Mouse (Mus musculus) heart, postnatal 0 days (tissue): ENCODE measurements around the gene Gamt. TPM values are rescaled to one million over a fixed set of nuclear protein-coding genes. Genes with fewer than 3 reads are reported as not detected.
"Not testable (repeated sequence)": the region's sequence is repeated elsewhere in the genome, so short reads cannot be mapped to it uniquely, and the experiment has no call there.

Source experiments
- ATAC-seq: fragments of 200-750 bp; cut with Nextera tagmentation; 2 replicates; pipeline ENCODE4 v1.8.0; 2017; ENCODE audit warnings: low read depth, moderate number of reproducible peaks, moderate library complexity; ENCODE audit not compliant: insufficient read depth
- DNase-seq: peaks from one replicate; pipeline ENCODE4 v3.0.0-alpha.2; 2016; ENCODE audit warnings: low spot score
- H3K27ac ChIP-seq: fragments of 300-500 bp; sonication (generic); 2 replicates; pipeline ENCODE4 v1.5.1; 2014; ENCODE audit warnings: low read depth, mild to moderate bottlenecking
- H3K27me3 ChIP-seq: fragments of 300-500 bp; sonication (generic); 2 replicates; pipeline ENCODE4 v1.6.1; 2014; ENCODE audit warnings: low read length, mixed read lengths; ENCODE audit not compliant: control insufficient read depth, insufficient read depth
- H3K36me3 ChIP-seq: fragments of 300-500 bp; sonication (generic); replicated peaks from 2 replicates; pipeline ENCODE4 v1.6.1; 2014; ENCODE audit warnings: low read length, mixed read lengths; ENCODE audit not compliant: control insufficient read depth, insufficient read depth
- H3K4me1 ChIP-seq: fragments of 300-500 bp; sonication (generic); 2 replicates; pipeline ENCODE4 v1.6.1; 2014; ENCODE audit warnings: antibody characterized with exemption; ENCODE audit not compliant: control insufficient read depth, insufficient read depth
- H3K4me2 ChIP-seq: fragments of 300-500 bp; sonication (generic); 2 replicates; pipeline ENCODE4 v1.6.1; 2014; ENCODE audit warnings: low read depth, mild to moderate bottlenecking, low read length, moderate library complexity
- H3K4me3 ChIP-seq: fragments of 300-500 bp; sonication (generic); 2 replicates; pipeline ENCODE4 v1.5.1; 2014; ENCODE audit warnings: low read depth, low read length
- H3K9ac ChIP-seq: fragments of 300-500 bp; sonication (generic); replicated peaks from 2 replicates; pipeline ENCODE4 v1.6.1; 2014; ENCODE audit warnings: low read depth, low read length, mixed read lengths
- H3K9me3 ChIP-seq: fragments of 300-500 bp; sonication (generic); replicated peaks from 2 replicates; pipeline ENCODE4 v1.6.1; 2016; ENCODE audit warnings: low read length; ENCODE audit not compliant: control insufficient read depth
- CTCF ChIP-seq: IDR thresholded peaks from 2 replicates; pipeline ENCODE4 v1.5.1; 2016; ENCODE audit warnings: antibody characterized with exemption, control low read depth, low read depth
- EP300 ChIP-seq: IDR thresholded peaks from 2 replicates; pipeline ENCODE4 v1.6.1; 2016; ENCODE audit warnings: antibody characterized with exemption, low read depth
- whole genome bisulfite sequencing: fragments of 180-500 bp; shearing (Covaris S2); extraction: QIAGEN DNeasy Blood & Tissue Kit; methylation state at CpG from one replicate; pipeline ENCODE4 v1.1.7; 2014; 5-methylcytosine and 5-hydroxymethylcytosine counted together
- polyA plus RNA-seq: library from polyadenylated mRNA; unstranded; fragments of >200 nt; fragmentation: Nextera tagmentation; extraction: Ambion mirVana; gene quantifications from 2 replicates; pipeline ENCODE4 v1.2.1, GENCODE M21; 2015
- total RNA-seq: library from RNA; depleted of rRNA; stranded (reverse); fragments of >200 nt; gene quantifications from 2 replicates; pipeline ENCODE4 v1.2.3, GENCODE M21; 2014; ENCODE audit warnings: low replicate concordance

The Gamt gene
- total and polyA plus RNA-seq, 2 experiments from 2014 or later, result 22.8 to 27.7 TPM

DNA sequence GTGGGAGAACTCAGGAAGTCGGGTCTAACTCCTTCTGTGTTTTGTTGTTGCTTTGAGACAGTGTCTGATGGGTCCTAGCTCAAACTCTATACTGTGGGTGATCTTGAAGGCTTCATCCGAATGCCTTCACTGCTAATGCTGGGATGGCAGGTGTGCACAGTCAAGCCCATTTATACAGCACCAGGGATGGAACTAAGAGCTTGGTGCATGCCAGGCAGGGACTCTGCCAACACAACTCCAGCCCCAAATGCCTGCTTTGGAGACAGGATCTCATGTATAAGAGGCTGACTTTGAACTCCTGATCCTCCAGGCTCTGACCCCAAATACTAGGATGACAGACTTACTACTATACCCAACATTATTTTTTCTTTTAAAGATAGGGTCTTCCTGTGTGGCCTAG is 10.8 kb downstream of the Gamt start:
- DNase-seq (no peak), ATAC-seq (no peak)
- WGBS, result 24% methylated on average over 2 of the region's 2 CpGs
- Histone ChIP-seq H3K27ac (peak overlapping the region; percentile 92), H3K9ac (peak overlapping the region; percentile 90), H3K27me3 (no peaks in the 10 kb centered on the region), H3K4me3 (peak overlapping the region; percentile 72), H3K4me1 (peaks cover 7% of the 10 kb centered on the region; the same call in 1 of the 2 replicates), H3K4me2 (peak overlapping the region; percentile 79), H3K36me3 (peaks cover 24% of the 10 kb centered on the region), H3K9me3 (no peaks in the 10 kb centered on the region)
- TF ChIP-seq CTCF, result no peak
- no peak for TF ChIP-seq EP300

- WGBS, result under 1% methylated on average over 53 of the region's 53 CpGs
- peak; percentile 92 for DNase-seq
- peaks cover 20% of the 10 kb centered on the region for H3K36me3 ChIP-seq
- peak within 1 kb of the TSS; percentile 79 for H3K4me2 ChIP-seq
- peak within 1 kb of the TSS; percentile 92 for H3K27ac ChIP-seq
- no peaks in the 10 kb centered on the region for H3K27me3 ChIP-seq
- H3K4me1 ChIP-seq, result peaks cover 7% of the 10 kb centered on the region; the same call in 1 of the 2 replicates
- ATAC-seq, result peak; percentile 90
- TF ChIP-seq CTCF, result no peak; the same call in 1 of the 2 replicates
- TF ChIP-seq EP300, result peak; percentile 92; the same call in 1 of the 2 replicates
- peak within 1 kb of the TSS; percentile 72 for H3K4me3 ChIP-seq
- H3K9ac ChIP-seq, result peak within 1 kb of the TSS; percentile 90
- no peaks in the 10 kb centered on the region for H3K9me3 ChIP-seq
These were observed 11.7 kb downstream of the Gamt start, which contains the start of gene Ndufs7 for GRCm38 (mm10) chr10:80248971-80249640. Gene Ndufs7, plus strand, starts transcription at chr10:80249121.

DNA sequence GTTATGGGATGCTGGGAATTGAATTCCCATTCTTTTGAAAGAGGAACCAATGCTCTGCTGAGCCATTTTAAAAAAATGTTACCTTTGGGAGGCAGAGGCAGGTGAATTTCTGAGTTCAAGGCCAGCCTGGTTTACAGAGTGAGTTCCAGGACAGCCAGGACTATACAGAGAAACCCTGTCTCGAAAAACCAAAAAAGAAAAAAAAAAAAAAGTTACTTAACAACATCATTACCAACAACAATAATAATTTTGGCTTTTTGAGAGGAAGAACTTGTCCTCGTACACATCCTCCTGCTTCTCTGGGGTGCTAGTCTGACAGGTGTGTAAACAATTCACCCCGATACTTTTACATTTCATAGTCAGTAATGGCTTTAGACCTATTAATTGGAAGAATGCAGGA is 12.4 kb downstream of the Gamt start:
- 52% methylated on average over 3 of the region's 3 CpGs for WGBS
- not testable (repeated sequence) for ATAC-seq, H3K27ac ChIP-seq

DNA sequence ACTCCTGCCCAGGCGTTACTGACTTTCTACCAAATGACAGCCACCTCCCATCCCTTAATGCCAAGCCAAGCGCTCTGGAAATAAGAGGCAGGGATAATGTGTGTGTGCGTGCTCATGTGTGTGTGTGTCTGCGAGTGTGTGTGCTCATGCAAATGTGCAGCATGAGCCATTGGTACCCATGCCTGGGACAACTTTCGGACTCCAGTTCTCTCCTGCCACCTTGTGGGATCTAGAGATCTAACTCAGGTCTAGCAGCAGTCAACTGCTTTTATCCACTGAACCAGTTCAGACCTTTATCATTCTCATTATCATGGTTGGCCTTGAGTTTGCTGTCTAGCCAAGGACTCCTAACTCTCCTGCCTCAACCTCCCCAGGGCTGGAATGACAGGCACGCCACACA is 13.0 kb downstream of the Gamt start:
- ATAC-seq (no peak), DNase-seq (peak; percentile 46)
- Histone ChIP-seq H3K4me2 (no peak overlapping the region), H3K9me3 (no peaks in the 10 kb centered on the region), H3K27ac (no peak overlapping the region), H3K4me3 (no peak overlapping the region), H3K9ac (no peak overlapping the region), H3K36me3 (peaks cover 21% of the 10 kb centered on the region), H3K27me3 (no peaks in the 10 kb centered on the region), H3K4me1 (peaks cover 7% of the 10 kb centered on the region; the same call in 1 of the 2 replicates)
- peak; percentile 53 for TF ChIP-seq CTCF
- TF ChIP-seq EP300, result no peak
- 52% methylated on average over 6 of the region's 6 CpGs for WGBS

More for the DNA sequence above, 12.4 kb downstream of the Gamt start:
- H3K4me1 ChIP-seq, DNase-seq, H3K27me3 ChIP-seq, H3K9me3 ChIP-seq, H3K9ac ChIP-seq: not testable (repeated sequence)
- H3K36me3 ChIP-seq, result peaks cover 20% of the 10 kb centered on the region
- H3K4me3 ChIP-seq, result peak overlapping the region; percentile 72
- H3K4me2 ChIP-seq, result peak overlapping the region; percentile 47

DNA sequence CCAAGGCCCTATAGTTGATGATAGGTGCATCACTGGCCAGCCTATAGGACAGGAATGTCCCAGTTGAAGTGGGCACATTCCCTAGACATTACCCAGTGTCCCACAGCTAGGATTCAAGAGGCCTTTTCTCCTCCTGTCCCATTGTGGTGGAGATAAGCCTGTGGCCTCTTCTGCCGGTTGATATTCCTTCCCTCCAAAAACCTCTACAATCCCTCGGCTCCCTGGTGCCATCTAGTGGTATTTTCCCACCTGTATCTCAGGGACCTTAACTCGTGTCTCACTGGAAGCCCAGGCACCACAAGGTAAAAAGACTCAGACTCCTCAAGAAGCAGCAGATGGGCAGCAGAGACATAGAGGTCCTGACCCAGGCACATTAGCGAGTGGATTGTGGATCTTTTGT is 15.2 kb downstream of the Gamt start:
- H3K36me3 ChIP-seq, result peaks cover 39% of the 10 kb centered on the region
- no peak overlapping the region for H3K4me2 ChIP-seq
- no peak overlapping the region for H3K27ac ChIP-seq
- WGBS, result 8% methylated on average over 4 of the region's 4 CpGs
- peaks cover 12% of the 10 kb centered on the region for H3K4me1 ChIP-seq
- ATAC-seq (no peak), DNase-seq (peak; percentile 83)
- H3K27me3 ChIP-seq, result no peaks in the 10 kb centered on the region
- peak; percentile 94 for TF ChIP-seq CTCF
- no peak for TF ChIP-seq EP300
- no peak overlapping the region for H3K9ac ChIP-seq
- no peak overlapping the region for H3K4me3 ChIP-seq
- no peaks in the 10 kb centered on the region for H3K9me3 ChIP-seq

DNA sequence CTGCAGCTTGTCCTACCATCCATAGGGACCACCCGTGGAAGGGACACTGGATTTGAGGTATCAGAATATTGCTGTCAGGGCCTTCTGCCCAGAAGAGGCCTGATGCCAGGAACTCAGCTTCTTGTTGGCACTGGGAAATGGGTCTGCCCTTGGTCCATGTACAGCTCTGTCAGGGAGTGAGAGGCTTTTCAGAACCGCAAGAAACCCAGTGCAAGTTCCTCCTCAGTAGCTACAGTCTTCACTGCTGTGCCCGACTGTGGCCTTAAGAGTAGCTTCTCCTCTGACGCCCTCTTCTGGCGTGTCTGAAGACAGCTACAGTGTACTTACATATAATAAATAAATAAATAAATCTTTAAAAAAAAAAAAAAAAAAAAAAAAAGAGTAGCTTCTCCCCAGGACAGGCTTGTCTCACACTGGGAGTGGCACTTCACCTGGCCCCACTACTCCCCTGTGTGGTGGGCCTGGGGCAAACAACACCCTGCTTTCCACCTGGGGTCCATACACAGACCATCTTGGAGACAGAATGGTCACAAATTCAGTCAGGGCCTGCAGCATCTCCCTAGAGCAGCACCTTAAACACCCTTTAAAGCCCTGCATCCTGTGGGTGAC is 15.9 kb downstream of the Gamt start:
- no peak overlapping the region for H3K27ac ChIP-seq
- no peak overlapping the region for H3K4me3 ChIP-seq
- H3K27me3 ChIP-seq, result no peaks in the 10 kb centered on the region
- H3K36me3 ChIP-seq, result peaks cover 46% of the 10 kb centered on the region
- H3K4me2 ChIP-seq, result no peak overlapping the region
- peak; percentile 36; the same call in 1 of the 2 replicates for TF ChIP-seq CTCF
- no peak for TF ChIP-seq EP300
- DNase-seq (peak; percentile 49), ATAC-seq (no peak)
- H3K4me1 ChIP-seq, result peaks cover 5% of the 10 kb centered on the region; the same call in 1 of the 2 replicates
- no peaks in the 10 kb centered on the region for H3K9me3 ChIP-seq
- H3K9ac ChIP-seq, result no peak overlapping the region
- WGBS, result 33% methylated on average over 5 of the region's 5 CpGs
